Mouse (Mus musculus) megakaryocyte, embryonic 14.5 days (primary cell): Measurements from ENCODE around the gene Gm9958. TPM values are rescaled to one million over a fixed set of nuclear protein-coding genes. Genes with fewer than 3 reads are reported as not detected.

Experiments
- H3K27me3 ChIP-seq: replicated peaks from 2 replicates; pipeline ENCODE3; 2012; ENCODE audit warnings: inconsistent platforms
- H3K36me3 ChIP-seq: replicated peaks from 2 replicates; pipeline ENCODE3; 2012; ENCODE audit warnings: low read length, inconsistent platforms, mixed read lengths
- H3K4me1 ChIP-seq: 2 replicates; pipeline ENCODE4 v1.6.1; 2012; ENCODE audit warnings: inconsistent platforms
- H3K4me3 ChIP-seq: replicated peaks from 2 replicates; pipeline ENCODE3; 2012; ENCODE audit warnings: moderate library complexity, mild to moderate bottlenecking, inconsistent platforms
- H3K9me3 ChIP-seq: 2 replicates; pipeline ENCODE4 v1.6.1; 2012; ENCODE audit warnings: inconsistent platforms
- FLI1 ChIP-seq: IDR thresholded peaks from 2 replicates; pipeline ENCODE4 v1.6.1; 2012; ENCODE audit warnings: low read length, inconsistent platforms, mixed read lengths
- GATA1 ChIP-seq: IDR thresholded peaks from 3 replicates; pipeline ENCODE4 v1.6.1; 2012; ENCODE audit warnings: mixed read lengths, low read length, inconsistent platforms, borderline replicate concordance
- polyA plus RNA-seq: library from polyadenylated mRNA; stranded (reverse); fragments of >175 nt; gene quantifications from 2 replicates; pipeline ENCODE4 v1.2.3, GENCODE M21; 2012; ENCODE audit warnings: low replicate concordance; ENCODE audit not compliant: insufficient read depth

The Gm9958 gene
- polyA plus RNA-seq, 1 experiment, result not detected

GRCm38 (mm10) chr5:90364526-90364925 is 2.5 kb upstream of the Gm9958 start:
- no peaks in the 10 kb centered on the region for H3K9me3 ChIP-seq
- no peak for TF ChIP-seq GATA1
- TF ChIP-seq FLI1, result no peak
- H3K4me3 ChIP-seq, result peak overlapping the region; percentile 100
- peaks cover 30% of the 10 kb centered on the region for H3K4me1 ChIP-seq
- no peaks in the 10 kb centered on the region for H3K27me3 ChIP-seq
- peaks cover 36% of the 10 kb centered on the region for H3K36me3 ChIP-seq

- Histone ChIP-seq H3K27me3 (no peaks in the 10 kb centered on the region), H3K36me3 (peaks cover 29% of the 10 kb centered on the region), H3K9me3 (no peaks in the 10 kb centered on the region), H3K4me1 (peaks cover 30% of the 10 kb centered on the region), H3K4me3 (peak overlapping the region; percentile 100)
- no peak for TF ChIP-seq FLI1
- no peak for TF ChIP-seq GATA1
These were observed 1.7 kb upstream of the Gm9958 start for GRCm38 (mm10) chr5:90365141-90365951.

- peak within 1 kb of the TSS; percentile 100 for H3K4me3 ChIP-seq
- H3K36me3 ChIP-seq, result peaks cover 19% of the 10 kb centered on the region
- no peaks in the 10 kb centered on the region for H3K27me3 ChIP-seq
- TF ChIP-seq FLI1 (no peak), GATA1 (no peak)
- H3K4me1 ChIP-seq, result peaks cover 30% of the 10 kb centered on the region
- H3K9me3 ChIP-seq, result peaks cover 3% of the 10 kb centered on the region
These were observed 610 bp upstream of the Gm9958 start, which contains the start of gene Ankrd17 for GRCm38 (mm10) chr5:90366121-90367066. Gene Ankrd17, minus strand, starts transcription at chr5:90366577.

- Histone ChIP-seq H3K9me3 (peaks cover 14% of the 10 kb centered on the region), H3K4me3 (no peak overlapping the region), H3K36me3 (no peaks in the 10 kb centered on the region), H3K4me1 (peaks cover 10% of the 10 kb centered on the region), H3K27me3 (no peaks in the 10 kb centered on the region)
- no peak for TF ChIP-seq FLI1
- no peak for TF ChIP-seq GATA1
These were observed 3.4 kb downstream of the Gm9958 start for GRCm38 (mm10) chr5:90370401-90370800.

- H3K9me3 ChIP-seq, result peaks cover 14% of the 10 kb centered on the region
- no peak overlapping the region for H3K4me3 ChIP-seq
- no peak for TF ChIP-seq GATA1
- no peak for TF ChIP-seq FLI1
- no peaks in the 10 kb centered on the region for H3K36me3 ChIP-seq
- no peaks in the 10 kb centered on the region for H3K27me3 ChIP-seq
- H3K4me1 ChIP-seq, result peaks cover 4% of the 10 kb centered on the region; the same call in 1 of the 2 replicates
These were observed 6.7 kb downstream of the Gm9958 start for GRCm38 (mm10) chr5:90373708-90374107.

- Histone ChIP-seq H3K4me1 (peaks cover 20% of the 10 kb centered on the region), H3K36me3 (no peaks in the 10 kb centered on the region), H3K27me3 (no peaks in the 10 kb centered on the region), H3K4me3 (no peak overlapping the region), H3K9me3 (no peaks in the 10 kb centered on the region)
- TF ChIP-seq GATA1 (no peak), FLI1 (no peak)
These were observed 14.5 kb downstream of the Gm9958 start for GRCm38 (mm10) chr5:90381458-90381857.

DNA sequence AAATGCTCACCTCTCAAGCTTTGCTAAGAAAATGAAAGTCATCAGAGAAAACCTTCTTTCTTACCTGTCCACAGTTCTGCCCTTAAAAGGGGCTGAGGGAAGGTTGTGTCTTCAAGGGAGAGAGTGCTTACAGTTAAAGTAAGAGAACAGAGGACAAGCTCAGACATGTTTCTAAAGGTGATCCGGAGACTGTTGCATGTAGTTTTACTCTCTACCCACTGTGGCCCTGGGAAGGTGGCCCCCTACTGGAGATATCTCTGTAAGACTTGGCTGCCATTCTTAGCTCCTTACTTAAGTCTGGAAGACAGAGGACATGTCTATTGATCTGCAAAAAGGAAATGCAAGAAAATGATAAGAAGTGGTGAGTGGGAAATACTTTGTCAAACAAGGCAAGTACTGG is 16.1 kb downstream of the Gm9958 start:
- Histone ChIP-seq H3K9me3 (no peaks in the 10 kb centered on the region), H3K27me3 (no peaks in the 10 kb centered on the region), H3K36me3 (no peaks in the 10 kb centered on the region), H3K4me3 (peak overlapping the region; percentile 35), H3K4me1 (peaks cover 35% of the 10 kb centered on the region)
- no peak for TF ChIP-seq GATA1
- TF ChIP-seq FLI1, result no peak

- no peaks in the 10 kb centered on the region for H3K36me3 ChIP-seq
- TF ChIP-seq GATA1 (no peak), FLI1 (no peak)
- H3K4me1 ChIP-seq, result peaks cover 11% of the 10 kb centered on the region
- H3K9me3 ChIP-seq, result no peaks in the 10 kb centered on the region
- no peaks in the 10 kb centered on the region for H3K27me3 ChIP-seq
- no peak overlapping the region for H3K4me3 ChIP-seq
These were observed 26.8 kb downstream of the Gm9958 start for GRCm38 (mm10) chr5:90393764-90394163.

DNA sequence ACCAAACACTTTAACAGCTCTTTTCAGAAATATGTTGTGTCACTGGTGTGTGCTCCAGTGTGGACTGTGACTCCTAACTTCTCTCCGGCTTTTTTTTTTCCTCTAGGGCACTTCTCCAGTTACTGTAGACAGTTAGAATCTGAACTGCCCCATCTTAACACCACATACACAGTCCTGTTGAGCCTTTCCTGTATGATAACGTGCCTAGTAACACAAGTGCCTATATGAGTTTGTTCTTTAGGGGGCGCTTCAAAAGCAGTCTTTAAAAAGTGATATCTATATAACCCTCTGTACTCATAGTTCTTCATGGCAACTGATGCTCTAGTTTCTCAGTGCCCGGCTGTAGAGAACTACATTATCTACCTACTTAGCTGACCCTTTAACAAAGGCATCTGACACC is 27.3 kb downstream of the Gm9958 start:
- no peak for TF ChIP-seq GATA1
- no peak for TF ChIP-seq FLI1
- no peaks in the 10 kb centered on the region for H3K36me3 ChIP-seq
- H3K4me3 ChIP-seq, result no peak overlapping the region
- no peaks in the 10 kb centered on the region for H3K27me3 ChIP-seq
- no peaks in the 10 kb centered on the region for H3K9me3 ChIP-seq
- H3K4me1 ChIP-seq, result peaks cover 11% of the 10 kb centered on the region
